Mouse (Mus musculus) heart, embryonic 12.5 days (tissue): ENCODE data around the gene Snx29. TPM values are rescaled to one million over a fixed set of nuclear protein-coding genes. Genes with fewer than 3 reads are reported as not detected.

ENCODE experiments used
- ATAC-seq: fragments of 200-750 bp; cut with Nextera tagmentation; 2 replicates; pipeline ENCODE4 v1.8.0; 2017; ENCODE audit warnings: moderate TSS enrichment, moderate library complexity; ENCODE audit not compliant: insufficient number of reproducible peaks, low FRiP score
- H3K27ac ChIP-seq: fragments of 300-500 bp; sonication (generic); 2 replicates; pipeline ENCODE4 v1.5.1; 2016; ENCODE audit warnings: mild to moderate bottlenecking, moderate library complexity; ENCODE audit not compliant: poor library complexity, severe bottlenecking
- H3K27me3 ChIP-seq: fragments of 300-500 bp; sonication (generic); replicated peaks from 2 replicates; pipeline ENCODE4 v1.6.1; 2016; ENCODE audit warnings: mild to moderate bottlenecking, moderate library complexity
- H3K36me3 ChIP-seq: fragments of 300-500 bp; sonication (generic); 2 replicates; pipeline ENCODE4 v1.6.1; 2016; ENCODE audit warnings: mild to moderate bottlenecking, moderate library complexity
- H3K4me1 ChIP-seq: fragments of 300-500 bp; sonication (generic); replicated peaks from 2 replicates; pipeline ENCODE4 v1.6.1; 2016; ENCODE audit warnings: mild to moderate bottlenecking
- H3K4me2 ChIP-seq: fragments of 300-500 bp; sonication (generic); 2 replicates; pipeline ENCODE4 v1.6.1; 2016; ENCODE audit warnings: mild to moderate bottlenecking, moderate library complexity
- H3K4me3 ChIP-seq: fragments of 300-500 bp; sonication (generic); 2 replicates; pipeline ENCODE4 v1.5.1; 2016; ENCODE audit warnings: mild to moderate bottlenecking
- H3K9ac ChIP-seq: fragments of 300-500 bp; sonication (generic); 2 replicates; pipeline ENCODE4 v1.6.1; 2016; ENCODE audit warnings: mild to moderate bottlenecking, moderate library complexity
- H3K9me3 ChIP-seq: fragments of 300-500 bp; sonication (generic); replicated peaks from 2 replicates; pipeline ENCODE4 v1.6.1; 2016; ENCODE audit warnings: mild to moderate bottlenecking, moderate library complexity
- WGBS: fragments of 180-500 bp; shearing (Covaris S2); methylation state at CpG from one replicate; pipeline ENCODE4 v1.1.7; 2016; 5-methylcytosine and 5-hydroxymethylcytosine counted together
- polyA plus RNA-seq: library from polyadenylated mRNA; unstranded; fragments of >200 nt; fragmentation: Nextera tagmentation; extraction: Ambion mirVana; gene quantifications from 2 replicates; pipeline ENCODE4 v1.2.1, GENCODE M21; 2016

Gene Snx29
- polyA plus RNA-seq, 1 experiment from 2014 or later = 6.7 TPM

GRCm38 (mm10) chr16:11601336-11602082 lies 278.8 kb downstream of the Snx29 start:
- Histone ChIP-seq H3K4me1 (no peaks in the 10 kb centered on the region; the same call in 1 of the 2 replicates), H3K4me3 (no peak overlapping the region), H3K27me3 (no peaks in the 10 kb centered on the region), H3K9ac (no peak overlapping the region), H3K4me2 (no peak overlapping the region), H3K27ac (no peak overlapping the region), H3K36me3 (no peaks in the 10 kb centered on the region), H3K9me3 (no peaks in the 10 kb centered on the region)
- no peak for ATAC-seq
- 76% methylated on average over 1 of the region's 1 CpGs for WGBS

- Histone ChIP-seq H3K4me3 (no peak overlapping the region), H3K4me2 (no peak overlapping the region), H3K9me3 (no peaks in the 10 kb centered on the region), H3K27me3 (no peaks in the 10 kb centered on the region), H3K27ac (no peak overlapping the region), H3K36me3 (no peaks in the 10 kb centered on the region), H3K4me1 (no peaks in the 10 kb centered on the region), H3K9ac (no peak overlapping the region)
- ATAC-seq = 0 out of 2 replicates have a peak, but pooled peaks have one; percentile 25
- WGBS = 68% methylated on average over 5 of the region's 5 CpGs
Measured at GRCm38 (mm10) chr16:11603667-11604422, 281.1 kb downstream of the Snx29 start.

GRCm38 (mm10) chr16:11612526-11613126 lies 289.9 kb downstream of the Snx29 start:
- H3K36me3 ChIP-seq = no peaks in the 10 kb centered on the region

GRCm38 (mm10) chr16:11614401-11615014 lies 291.8 kb downstream of the Snx29 start:
- no peak for ATAC-seq
- no peak overlapping the region for H3K4me2 ChIP-seq
- H3K9me3 ChIP-seq = peaks cover 2% of the 10 kb centered on the region; the same call in 1 of the 2 replicates
- no peak overlapping the region for H3K4me3 ChIP-seq
- no peaks in the 10 kb centered on the region for H3K36me3 ChIP-seq
- 73% methylated on average over 3 of the region's 3 CpGs for WGBS
- no peak overlapping the region for H3K27ac ChIP-seq
- H3K9ac ChIP-seq = no peak overlapping the region
- H3K4me1 ChIP-seq = no peaks in the 10 kb centered on the region
- no peaks in the 10 kb centered on the region for H3K27me3 ChIP-seq

More at GRCm38 (mm10) chr16:11612526-11613126, 289.9 kb downstream of the Snx29 start:
- 80% methylated on average over 3 of the region's 3 CpGs for WGBS
- no peak overlapping the region for H3K4me3 ChIP-seq
- H3K4me2 ChIP-seq = no peak overlapping the region
- ATAC-seq = no peak
- H3K27me3 ChIP-seq = no peaks in the 10 kb centered on the region
- no peak overlapping the region for H3K27ac ChIP-seq
- no peaks in the 10 kb centered on the region for H3K4me1 ChIP-seq
- H3K9me3 ChIP-seq = peaks cover 2% of the 10 kb centered on the region; the same call in 1 of the 2 replicates
- H3K9ac ChIP-seq = no peak overlapping the region

GRCm38 (mm10) chr16:11615633-11616032 lies 292.9 kb downstream of the Snx29 start:
- H3K27ac ChIP-seq = no peak overlapping the region
- no peaks in the 10 kb centered on the region for H3K36me3 ChIP-seq
- ATAC-seq = no peak
- H3K4me2 ChIP-seq = no peak overlapping the region
- H3K4me1 ChIP-seq = no peaks in the 10 kb centered on the region
- H3K9ac ChIP-seq = no peak overlapping the region
- no peak overlapping the region for H3K4me3 ChIP-seq
- WGBS = 55% methylated on average over 2 of the region's 2 CpGs
- no peaks in the 10 kb centered on the region for H3K27me3 ChIP-seq
- H3K9me3 ChIP-seq = peaks cover 2% of the 10 kb centered on the region; the same call in 1 of the 2 replicates

- WGBS = 82% methylated on average over 2 of the region's 2 CpGs
- Histone ChIP-seq H3K9me3 (peaks cover 2% of the 10 kb centered on the region; the same call in 1 of the 2 replicates), H3K9ac (no peak overlapping the region), H3K4me1 (no peaks in the 10 kb centered on the region), H3K27me3 (no peaks in the 10 kb centered on the region), H3K27ac (no peak overlapping the region), H3K36me3 (no peaks in the 10 kb centered on the region), H3K4me2 (no peak overlapping the region), H3K4me3 (no peak overlapping the region)
- ATAC-seq = no peak
Measured at GRCm38 (mm10) chr16:11619951-11620350, 297.2 kb downstream of the Snx29 start.

- Histone ChIP-seq H3K4me3 (no peak overlapping the region), H3K4me1 (no peaks in the 10 kb centered on the region), H3K9ac (no peak overlapping the region), H3K27ac (no peak overlapping the region), H3K36me3 (no peaks in the 10 kb centered on the region), H3K9me3 (peaks cover 2% of the 10 kb centered on the region; the same call in 1 of the 2 replicates), H3K4me2 (no peak overlapping the region), H3K27me3 (no peaks in the 10 kb centered on the region)
- ATAC-seq = no peak
- WGBS = 85% methylated on average over 3 of the region's 3 CpGs
Measured at GRCm38 (mm10) chr16:11621042-11621441, 298.3 kb downstream of the Snx29 start.

GRCm38 (mm10) chr16:11621664-11622063 lies 299.0 kb downstream of the Snx29 start:
- Histone ChIP-seq H3K27me3 (no peaks in the 10 kb centered on the region), H3K9ac (no peak overlapping the region), H3K4me1 (no peaks in the 10 kb centered on the region), H3K27ac (no peak overlapping the region), H3K36me3 (no peaks in the 10 kb centered on the region), H3K4me3 (no peak overlapping the region), H3K9me3 (no peaks in the 10 kb centered on the region), H3K4me2 (no peak overlapping the region)
- ATAC-seq = no peak
- 80% methylated on average over 1 of the region's 1 CpGs for WGBS

GRCm38 (mm10) chr16:11623032-11623431 lies 300.3 kb downstream of the Snx29 start:
- Histone ChIP-seq H3K27ac (no peak overlapping the region), H3K4me3 (no peak overlapping the region), H3K36me3 (no peaks in the 10 kb centered on the region), H3K9me3 (no peaks in the 10 kb centered on the region), H3K27me3 (no peaks in the 10 kb centered on the region), H3K4me2 (no peak overlapping the region), H3K4me1 (no peaks in the 10 kb centered on the region), H3K9ac (no peak overlapping the region)
- WGBS = 70% methylated on average over 3 of the region's 3 CpGs
- no peak for ATAC-seq

GRCm38 (mm10) chr16:11624121-11624520 lies 301.4 kb downstream of the Snx29 start:
- Histone ChIP-seq H3K4me1 (no peaks in the 10 kb centered on the region), H3K27me3 (no peaks in the 10 kb centered on the region), H3K4me2 (no peak overlapping the region), H3K36me3 (no peaks in the 10 kb centered on the region), H3K27ac (no peak overlapping the region), H3K9ac (no peak overlapping the region), H3K9me3 (no peaks in the 10 kb centered on the region), H3K4me3 (no peak overlapping the region)
- WGBS = 56% methylated on average over 2 of the region's 2 CpGs
- no peak for ATAC-seq

GRCm38 (mm10) chr16:11626004-11626481 lies 303.3 kb downstream of the Snx29 start:
- Histone ChIP-seq H3K4me2 (no peak overlapping the region), H3K27ac (no peak overlapping the region), H3K27me3 (no peaks in the 10 kb centered on the region), H3K4me1 (no peaks in the 10 kb centered on the region), H3K4me3 (no peak overlapping the region), H3K9ac (no peak overlapping the region), H3K9me3 (no peaks in the 10 kb centered on the region), H3K36me3 (no peaks in the 10 kb centered on the region)
- no peak for ATAC-seq
- WGBS = 78% methylated on average over 1 of the region's 1 CpGs
